Mouse (Mus musculus) embryonic fibroblast, embryonic 13.5 days (primary cell): ENCODE measurements at regions not wholly inside any gene's neighbourhood (a gene's known extent, or its start where the extent isn't known, plus 50 kb on each side); places are given as distances from the start of the nearest gene placed in this dataset.

Experiments used
- H3K27ac ChIP-seq: 2 replicates; pipeline ENCODE4 v1.5.1; 2012; ENCODE audit warnings: low read length, control low read depth, inconsistent platforms; ENCODE audit not compliant: insufficient read depth
- H3K4me1 ChIP-seq: 2 replicates; pipeline ENCODE4 v1.6.1; 2011; ENCODE audit warnings: low read length; ENCODE audit not compliant: control insufficient read depth, insufficient read depth
- H3K4me3 ChIP-seq: 2 replicates; pipeline ENCODE4 v1.5.1; 2011; ENCODE audit warnings: mild to moderate bottlenecking, control low read depth, low read length; ENCODE audit not compliant: insufficient read depth
- CTCF ChIP-seq: IDR thresholded peaks from 2 replicates; pipeline ENCODE4 v1.5.1; 2011; ENCODE audit warnings: mild to moderate bottlenecking, control low read depth, low read length, moderate library complexity, borderline replicate concordance; ENCODE audit not compliant: insufficient read depth
- POLR2A ChIP-seq: IDR thresholded peaks from 2 replicates; pipeline ENCODE4 v1.6.1; 2011; ENCODE audit warnings: low read depth, mild to moderate bottlenecking, control low read depth, low read length, moderate library complexity

DNA sequence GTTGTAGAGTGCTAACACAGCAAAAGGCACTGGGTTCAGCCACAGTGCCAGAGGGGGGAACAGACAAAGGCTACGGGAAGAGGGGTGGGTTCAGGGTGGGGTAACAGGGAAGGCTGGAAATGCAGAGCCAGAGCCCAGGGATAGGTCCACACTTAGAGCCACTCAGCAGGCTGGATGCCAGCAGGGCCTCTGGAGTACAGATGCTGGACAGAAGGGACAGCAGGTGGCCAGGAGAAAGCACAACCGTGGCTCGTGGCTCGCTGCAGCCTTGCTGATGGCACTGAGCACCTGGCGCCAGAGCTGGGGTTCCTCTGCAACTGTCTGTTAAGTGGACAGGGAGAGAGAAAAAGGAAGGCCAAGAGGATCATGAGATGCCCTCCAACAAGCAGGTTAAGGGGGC is 174.2 kb downstream of the Mroh4 start:
- no peak overlapping the region for H3K27ac ChIP-seq
- no peak for TF ChIP-seq POLR2A
- no peak for TF ChIP-seq CTCF
- H3K4me3 ChIP-seq, result no peak overlapping the region
- H3K4me1 ChIP-seq, result no peaks in the 10 kb centered on the region

DNA sequence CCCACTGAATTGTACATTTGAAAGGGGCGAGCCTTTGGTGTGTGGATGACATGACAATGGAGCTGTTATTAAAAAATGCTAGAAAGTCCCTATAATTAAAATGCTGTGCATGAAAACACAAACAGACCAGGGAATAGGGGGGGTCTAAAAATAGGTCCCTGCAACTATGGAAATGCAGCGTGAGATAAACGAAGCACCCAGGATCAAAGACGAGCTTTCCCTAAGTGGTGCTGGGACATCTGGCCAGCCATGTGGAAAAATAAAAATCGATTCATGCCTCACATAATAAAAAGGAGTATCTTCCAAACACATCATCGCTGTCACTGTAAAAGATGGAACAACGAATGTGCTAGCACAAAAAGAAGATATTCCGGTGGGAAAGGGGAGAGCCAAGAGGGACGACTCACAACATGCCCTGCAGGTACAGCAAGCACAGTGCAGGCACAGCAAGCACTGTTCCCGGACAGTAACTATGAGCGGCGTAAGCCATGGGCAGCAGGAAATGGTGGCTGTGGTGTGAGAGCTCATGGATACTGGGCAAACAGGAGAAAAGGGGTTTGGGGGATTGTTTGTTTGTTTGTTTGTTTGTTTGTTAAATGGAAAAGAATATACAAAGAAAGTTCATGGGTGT is 176.7 kb downstream of the Mroh4 start:
- no peak for TF ChIP-seq POLR2A
- TF ChIP-seq CTCF, result no peak
- H3K4me1 ChIP-seq, result no peaks in the 10 kb centered on the region
- no peak overlapping the region for H3K27ac ChIP-seq
- no peak overlapping the region for H3K4me3 ChIP-seq

GRCm38 (mm10) chr15:74458940-74459339 is 177.2 kb downstream of the Mroh4 start:
- TF ChIP-seq POLR2A (no peak), CTCF (no peak)

GRCm38 (mm10) chr15:74457965-74458364 is 178.2 kb downstream of the Mroh4 start:
- Histone ChIP-seq H3K27ac (no peak overlapping the region), H3K4me3 (no peak overlapping the region), H3K4me1 (no peaks in the 10 kb centered on the region)
- TF ChIP-seq POLR2A, result no peak
- no peak for TF ChIP-seq CTCF

More at GRCm38 (mm10) chr15:74458940-74459339, 177.2 kb downstream of the Mroh4 start:
- Histone ChIP-seq H3K4me1 (no peaks in the 10 kb centered on the region), H3K27ac (no peak overlapping the region), H3K4me3 (no peak overlapping the region)

GRCm38 (mm10) chr15:74456675-74457040 is 179.5 kb downstream of the Mroh4 start:
- no peak overlapping the region for H3K4me3 ChIP-seq
- no peak overlapping the region for H3K27ac ChIP-seq
- TF ChIP-seq CTCF, result no peak
- TF ChIP-seq POLR2A, result no peak
- H3K4me1 ChIP-seq, result no peaks in the 10 kb centered on the region

DNA sequence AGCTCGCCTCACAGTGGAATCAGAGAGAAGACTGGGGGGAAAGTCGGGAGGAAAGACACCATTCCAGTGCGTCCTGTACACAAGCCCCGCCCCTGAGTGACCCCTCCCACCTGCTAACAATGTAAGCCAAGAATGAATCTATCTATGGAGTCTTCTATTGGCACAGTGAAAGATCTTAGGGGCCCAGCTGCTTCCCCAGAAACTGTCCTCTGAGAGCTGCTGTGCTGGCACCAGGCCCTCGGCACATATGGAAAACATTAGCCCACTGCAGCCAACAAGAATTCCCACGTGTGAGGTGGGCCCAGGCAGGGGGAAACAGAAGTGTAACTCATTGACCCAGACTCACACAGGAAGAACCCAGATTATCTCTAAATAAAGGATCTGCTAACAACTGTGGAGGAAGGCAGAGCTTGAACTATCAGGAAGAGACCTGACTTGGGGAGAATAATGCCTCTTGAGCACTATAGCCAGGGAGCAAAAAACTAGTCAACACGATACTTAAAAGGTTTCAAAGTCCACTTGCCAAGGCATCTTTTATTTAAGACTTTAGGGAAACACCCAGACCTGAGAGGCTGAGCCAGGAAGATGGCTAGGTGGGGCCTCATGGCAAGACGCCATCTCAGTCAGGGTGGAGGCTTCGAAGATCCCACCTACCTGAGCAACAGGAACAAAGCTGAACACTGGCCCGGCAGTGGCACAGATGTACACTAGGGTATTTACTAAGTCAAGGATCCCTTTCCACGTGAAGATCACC is 180.1 kb downstream of the Mroh4 start:
- Histone ChIP-seq H3K27ac (no peak overlapping the region), H3K4me1 (no peaks in the 10 kb centered on the region), H3K4me3 (no peak overlapping the region)
- TF ChIP-seq POLR2A, result no peak
- TF ChIP-seq CTCF, result no peak

DNA sequence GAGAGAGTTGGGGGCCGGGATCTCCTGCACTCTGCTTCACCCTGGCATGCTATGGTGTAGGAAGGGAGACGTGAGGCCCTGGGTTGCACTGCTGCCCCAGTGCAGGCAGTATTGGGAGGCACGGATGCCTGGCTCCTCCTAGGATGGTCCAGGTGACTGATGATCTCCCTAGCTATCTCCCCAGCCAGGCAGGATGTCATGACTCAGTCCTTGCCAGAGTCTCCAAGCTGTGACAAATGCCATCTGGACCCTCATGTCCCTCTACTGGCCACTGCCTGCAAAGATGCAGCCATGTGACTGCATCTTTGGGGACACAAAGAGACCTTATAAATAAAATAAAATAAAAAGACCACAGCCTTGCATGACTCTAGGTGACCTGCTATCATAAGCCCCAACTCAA is 181.6 kb downstream of the Mroh4 start:
- TF ChIP-seq POLR2A (no peak), CTCF (no peak)
- H3K4me1 ChIP-seq, result no peaks in the 10 kb centered on the region
- no peak overlapping the region for H3K27ac ChIP-seq
- H3K4me3 ChIP-seq, result no peak overlapping the region

DNA sequence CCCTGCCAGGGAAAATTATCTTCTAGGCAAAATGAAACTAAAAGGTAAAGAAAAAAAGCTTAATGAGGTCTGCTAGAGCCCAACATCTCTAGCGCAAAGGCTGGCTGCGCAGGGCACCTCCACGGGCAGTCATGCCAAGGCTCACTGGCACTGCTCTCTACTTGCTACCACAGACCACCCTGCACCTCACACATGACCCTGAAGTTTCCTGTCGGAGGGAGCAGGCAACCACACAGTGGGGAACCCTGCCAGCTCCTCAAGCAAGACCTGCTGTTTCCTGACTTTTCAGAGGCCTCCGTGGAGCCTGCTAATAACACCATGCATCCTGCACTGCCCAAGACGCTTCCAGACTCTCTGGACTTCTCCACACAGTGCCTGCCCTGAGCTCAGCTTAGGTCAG is 182.3 kb downstream of the Mroh4 start:
- Histone ChIP-seq H3K4me1 (no peaks in the 10 kb centered on the region), H3K27ac (no peak overlapping the region), H3K4me3 (no peak overlapping the region)
- TF ChIP-seq CTCF, result no peak
- no peak for TF ChIP-seq POLR2A

GRCm38 (mm10) chr15:74452426-74452825 is 183.7 kb downstream of the Mroh4 start:
- TF ChIP-seq CTCF (no peak), POLR2A (no peak)
- no peak overlapping the region for H3K27ac ChIP-seq
- no peaks in the 10 kb centered on the region for H3K4me1 ChIP-seq
- no peak overlapping the region for H3K4me3 ChIP-seq

DNA sequence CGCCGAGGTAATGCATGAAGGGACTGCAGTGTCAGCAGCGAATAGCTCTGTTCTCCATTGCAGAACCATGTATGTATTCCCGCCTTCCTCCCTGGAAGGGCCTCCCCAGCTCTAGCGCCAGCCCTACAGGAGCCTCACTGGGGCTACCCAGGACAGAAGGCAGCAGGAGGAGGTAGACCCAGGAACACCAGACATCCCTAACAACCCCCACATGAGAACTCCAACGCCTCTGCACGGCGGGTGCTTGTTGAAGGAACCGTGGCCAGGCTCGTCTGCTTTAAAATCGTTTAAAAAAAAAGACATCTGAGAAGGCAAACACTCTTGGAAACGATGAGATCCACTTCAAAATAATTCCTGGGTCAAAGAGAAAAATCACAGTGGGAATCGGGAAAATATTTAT is 194.3 kb downstream of the Mroh4 start:
- no peak overlapping the region for H3K4me3 ChIP-seq
- H3K27ac ChIP-seq, result no peak overlapping the region
- no peaks in the 10 kb centered on the region for H3K4me1 ChIP-seq
- TF ChIP-seq CTCF, result no peak
- no peak for TF ChIP-seq POLR2A

- no peaks in the 10 kb centered on the region for H3K4me1 ChIP-seq
- H3K27ac ChIP-seq, result no peak overlapping the region
- no peak for TF ChIP-seq POLR2A
- TF ChIP-seq CTCF, result no peak
- no peak overlapping the region for H3K4me3 ChIP-seq
Observed at GRCm38 (mm10) chr15:74426989-74427388, 209.2 kb downstream of the Mroh4 start.
